Mouse (Mus musculus): ENCODE results near the gene Actl6b.

GRCm38 (mm10) chr5:137535318-137535717 lies 18.0 kb upstream of the Actl6b start:
- TF ChIP-seq POLR2A (IDR thresholded peaks at IDR 0.05; ENCODE audit: control insufficient read depth, extremely low read depth, insufficient read depth, low read length, poor library complexity) (no peak), CTCF (IDR thresholded peaks at IDR 0.05; ENCODE audit: borderline replicate concordance, control insufficient read depth, extremely low read depth, insufficient read depth, low read length, poor library complexity) (no peak)
